Mouse (Mus musculus) cerebellum, adult 11 months (tissue): ENCODE results near the gene Trappc10.
"Not testable (repeated sequence)": the region's sequence is repeated elsewhere in the genome, so short reads cannot be mapped to it uniquely, and the experiment has no call there.

ENCODE experiments used
- DNase-seq: peaks from one replicate; pipeline ENCODE4 v3.0.0; 2022

The Trappc10 gene

GRCm38 (mm10) chr10:78192933-78193332, 51.5 kb downstream of the Trappc10 start:
- no peak for DNase-seq

- not testable (repeated sequence) for DNase-seq
These were observed 58.4 kb downstream of the Trappc10 start for GRCm38 (mm10) chr10:78186076-78186475.

- no peak for DNase-seq
These were observed 59.1 kb downstream of the Trappc10 start for GRCm38 (mm10) chr10:78185381-78185725.

- DNase-seq = peak; percentile 78
These were observed 59.7 kb downstream of the Trappc10 start, which contains the start of gene Pwp2 for GRCm38 (mm10) chr10:78184531-78185380. Pwp2 (minus strand) TSS chr10:78185149.

GRCm38 (mm10) chr10:78183577-78183976, 60.9 kb downstream of the Trappc10 start:
- DNase-seq = no peak

- DNase-seq = no peak
These were observed 62.1 kb downstream of the Trappc10 start for GRCm38 (mm10) chr10:78182321-78182720.

GRCm38 (mm10) chr10:78174474-78174873, 70.0 kb downstream of the Trappc10 start:
- no peak for DNase-seq

GRCm38 (mm10) chr10:78171581-78171980, 72.9 kb downstream of the Trappc10 start:
- DNase-seq = no peak

GRCm38 (mm10) chr10:78171057-78171456, 73.4 kb downstream of the Trappc10 start:
- DNase-seq = no peak

GRCm38 (mm10) chr10:78170445-78170844, 74.0 kb downstream of the Trappc10 start:
- no peak for DNase-seq

GRCm38 (mm10) chr10:78169281-78170042, 75.0 kb downstream of the Trappc10 start, which contains the start of gene D10Jhu81e:
D10Jhu81e (minus strand) TSS chr10:78169782.
- peak; percentile 100 for DNase-seq

- peak; percentile 31 for DNase-seq
These were observed 75.6 kb downstream of the Trappc10 start for GRCm38 (mm10) chr10:78168792-78169191.

- no peak for DNase-seq
These were observed 76.7 kb downstream of the Trappc10 start for GRCm38 (mm10) chr10:78167775-78168174.

GRCm38 (mm10) chr10:78167333-78167732, 77.1 kb downstream of the Trappc10 start:
- peak; percentile 38 for DNase-seq

- peak; percentile 45 for DNase-seq
These were observed 79.0 kb downstream of the Trappc10 start for GRCm38 (mm10) chr10:78165256-78166005.

- DNase-seq = peak; percentile 77
These were observed 79.7 kb downstream of the Trappc10 start for GRCm38 (mm10) chr10:78164786-78165185.

GRCm38 (mm10) chr10:78163923-78164322, 80.5 kb downstream of the Trappc10 start:
- peak; percentile 68 for DNase-seq

GRCm38 (mm10) chr10:78163241-78163640, 81.2 kb downstream of the Trappc10 start:
- DNase-seq = no peak

GRCm38 (mm10) chr10:78162646-78163045, 81.8 kb downstream of the Trappc10 start:
- no peak for DNase-seq

GRCm38 (mm10) chr10:78161096-78161495, 83.3 kb downstream of the Trappc10 start:
- no peak for DNase-seq

- no peak for DNase-seq
These were observed 83.9 kb downstream of the Trappc10 start for GRCm38 (mm10) chr10:78160369-78161095.

GRCm38 (mm10) chr10:78159906-78160305, 84.5 kb downstream of the Trappc10 start:
- DNase-seq = peak; percentile 79
